Mouse (Mus musculus) kidney, postnatal 0 days (tissue): ENCODE measurements around the gene Ceacam19. TPM values are rescaled to one million over a fixed set of nuclear protein-coding genes. Genes with fewer than 3 reads are reported as not detected.

Experiments used
- ATAC-seq: fragments of 200-750 bp; cut with Nextera tagmentation; replicated peaks from 2 replicates; pipeline ENCODE4 v1.8.0; 2017; ENCODE audit warnings: low read depth, moderate number of reproducible peaks, moderate TSS enrichment, moderate library complexity; ENCODE audit not compliant: low FRiP score
- DNase-seq: peaks from one replicate; pipeline ENCODE4 v3.0.0-alpha.2; 2016; ENCODE audit warnings: low spot score
- H3K27ac ChIP-seq: fragments of 300-500 bp; sonication (generic); 2 replicates; pipeline ENCODE4 v1.5.1; 2014; ENCODE audit warnings: mild to moderate bottlenecking
- H3K27me3 ChIP-seq: fragments of 300-500 bp; sonication (generic); 2 replicates; pipeline ENCODE4 v1.6.1; 2014; ENCODE audit warnings: low read length, mixed read lengths; ENCODE audit not compliant: insufficient read depth
- H3K36me3 ChIP-seq: fragments of 300-500 bp; sonication (generic); 2 replicates; pipeline ENCODE4 v1.6.1; 2014; ENCODE audit warnings: low read length, mixed read lengths; ENCODE audit not compliant: insufficient read depth
- H3K4me1 ChIP-seq: fragments of 300-500 bp; sonication (generic); replicated peaks from 2 replicates; pipeline ENCODE4 v1.6.1; 2014; ENCODE audit warnings: antibody characterized with exemption, low read length, mixed read lengths; ENCODE audit not compliant: insufficient read depth
- H3K4me2 ChIP-seq: fragments of 300-500 bp; sonication (generic); 2 replicates; pipeline ENCODE4 v1.6.1; 2014; ENCODE audit warnings: mild to moderate bottlenecking, low read length, moderate library complexity, mixed read lengths
- H3K4me3 ChIP-seq: fragments of 300-500 bp; sonication (generic); replicated peaks from 2 replicates; pipeline ENCODE4 v1.5.1; 2014; ENCODE audit warnings: low read depth, low read length
- H3K9ac ChIP-seq: fragments of 300-500 bp; sonication (generic); 2 replicates; pipeline ENCODE4 v1.6.1; 2014; ENCODE audit warnings: low read depth, low read length
- H3K9me3 ChIP-seq: fragments of 300-500 bp; sonication (generic); replicated peaks from 2 replicates; pipeline ENCODE4 v1.6.1; 2016; ENCODE audit warnings: low read length, inconsistent platforms, mixed read lengths
- CTCF ChIP-seq: IDR thresholded peaks from 2 replicates; pipeline ENCODE4 v1.5.1; 2016; ENCODE audit warnings: antibody characterized with exemption, low read depth, mild to moderate bottlenecking, moderate library complexity
- WGBS: fragments of 180-500 bp; shearing (Covaris S2); extraction: QIAGEN DNeasy Blood & Tissue Kit; methylation state at CpG from one replicate; pipeline ENCODE4 v1.1.7; 2014; 5-methylcytosine and 5-hydroxymethylcytosine counted together
- polyA plus RNA-seq: library from polyadenylated mRNA; unstranded; fragments of >200 nt; fragmentation: Nextera tagmentation; extraction: Ambion mirVana; gene quantifications from 2 replicates; pipeline ENCODE4 v1.2.1, GENCODE M21; 2015

The Ceacam19 gene
- polyA plus RNA-seq, 1 experiment from 2014 or later: 0.08 TPM

DNA sequence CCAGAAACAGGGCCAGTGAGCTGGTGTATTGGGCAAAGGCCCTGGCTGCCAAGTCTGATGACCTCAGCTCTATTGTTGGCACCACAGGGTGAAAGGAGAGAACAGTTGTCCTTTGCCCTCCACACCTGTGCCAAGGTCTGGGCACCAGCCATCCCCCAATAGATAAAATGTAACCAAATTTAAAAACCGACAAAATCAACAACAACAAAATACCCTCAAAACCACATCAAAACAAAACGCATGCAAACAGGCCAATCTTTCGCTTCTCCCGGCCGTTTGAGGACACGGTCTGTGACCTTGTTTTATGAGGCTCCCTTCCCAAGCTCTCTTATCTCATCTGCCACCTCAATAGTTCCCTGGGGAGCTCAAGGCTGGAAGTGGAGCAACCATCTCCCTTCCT is 21.3 kb downstream of the Ceacam19 start:
- Histone ChIP-seq H3K4me2 (no peak overlapping the region), H3K27ac (no peak overlapping the region), H3K9me3 (no peaks in the 10 kb centered on the region), H3K27me3 (no peaks in the 10 kb centered on the region), H3K4me3 (no peak overlapping the region), H3K36me3 (no peaks in the 10 kb centered on the region), H3K4me1 (no peaks in the 10 kb centered on the region), H3K9ac (no peak overlapping the region)
- ATAC-seq (no peak), DNase-seq (no peak)
- 63% methylated on average over 6 of the region's 6 CpGs for WGBS
- no peak for TF ChIP-seq CTCF

DNA sequence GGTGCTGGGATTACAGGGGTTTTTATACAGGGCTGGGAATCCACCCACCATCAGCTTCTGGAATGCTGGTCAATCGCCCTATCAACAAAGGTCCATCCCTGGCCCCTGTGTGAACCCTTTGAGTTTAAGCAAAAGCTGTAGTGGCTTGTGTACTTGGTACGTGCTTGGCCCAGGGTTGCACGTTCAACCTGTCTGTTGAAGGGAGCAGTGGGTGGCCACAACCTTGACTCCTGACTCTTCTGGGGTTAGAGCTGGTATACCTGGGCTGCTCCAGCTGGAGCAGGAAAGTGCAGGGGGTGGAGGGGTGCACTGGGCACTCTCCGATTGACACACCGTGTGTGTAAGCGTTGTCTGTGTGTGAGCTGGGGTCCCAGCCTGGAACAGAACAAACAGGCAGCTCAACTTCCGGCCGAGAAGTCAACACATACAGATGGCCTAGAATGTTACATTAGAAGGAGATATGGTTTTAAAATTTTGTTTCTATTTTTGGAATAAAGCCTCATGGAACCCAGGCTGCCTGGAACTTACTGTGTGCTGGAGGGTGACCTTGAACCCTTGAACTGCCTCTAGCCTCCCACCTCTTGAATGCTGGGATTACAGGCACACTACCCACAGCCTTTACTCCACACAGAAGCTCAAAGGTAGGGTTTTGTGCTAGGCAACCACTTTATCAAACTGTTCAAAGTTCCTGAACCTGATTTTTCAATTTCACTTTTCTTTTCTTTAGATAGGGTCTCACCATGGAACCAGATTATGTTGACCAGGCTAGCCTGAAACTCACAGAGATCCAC is 22.3 kb downstream of the Ceacam19 start:
- no peak for DNase-seq
- Histone ChIP-seq H3K4me2 (no peak overlapping the region), H3K36me3 (no peaks in the 10 kb centered on the region), H3K27ac (no peak overlapping the region), H3K27me3 (no peaks in the 10 kb centered on the region), H3K9ac (no peak overlapping the region), H3K4me1 (no peaks in the 10 kb centered on the region), H3K4me3 (no peak overlapping the region), H3K9me3 (no peaks in the 10 kb centered on the region)
- no peak for ATAC-seq
- 81% methylated on average over 8 of the region's 8 CpGs for WGBS
- no peak for TF ChIP-seq CTCF

DNA sequence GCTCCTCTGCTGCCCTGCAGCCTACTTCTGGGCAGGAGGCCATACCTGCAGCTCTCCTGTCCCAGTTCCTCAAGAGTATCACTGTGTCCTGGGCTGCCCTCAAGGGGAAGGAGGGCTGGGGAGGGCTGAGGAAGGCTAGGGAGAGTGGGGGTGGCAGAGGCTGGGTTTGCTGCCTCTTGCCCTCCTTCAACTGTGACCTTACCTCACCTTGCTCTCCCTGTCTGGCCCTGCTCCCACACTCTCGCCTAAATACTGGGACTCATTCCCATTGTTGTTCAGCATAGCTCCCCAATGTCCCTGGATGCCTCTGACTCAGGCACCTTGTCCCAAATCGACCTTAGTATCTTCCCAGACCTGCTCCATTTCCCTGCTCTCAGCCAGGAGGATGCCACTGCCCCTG is 23.5 kb downstream of the Ceacam19 start:
- Histone ChIP-seq H3K27me3 (no peaks in the 10 kb centered on the region), H3K4me3 (no peak overlapping the region), H3K9ac (no peak overlapping the region), H3K27ac (no peak overlapping the region), H3K36me3 (no peaks in the 10 kb centered on the region), H3K4me1 (no peaks in the 10 kb centered on the region), H3K9me3 (no peaks in the 10 kb centered on the region), H3K4me2 (no peak overlapping the region)
- 31% methylated on average over 2 of the region's 2 CpGs for WGBS
- DNase-seq (no peak), ATAC-seq (0 out of 2 replicates have a peak, but pooled peaks have one; percentile 40)
- no peak for TF ChIP-seq CTCF

DNA sequence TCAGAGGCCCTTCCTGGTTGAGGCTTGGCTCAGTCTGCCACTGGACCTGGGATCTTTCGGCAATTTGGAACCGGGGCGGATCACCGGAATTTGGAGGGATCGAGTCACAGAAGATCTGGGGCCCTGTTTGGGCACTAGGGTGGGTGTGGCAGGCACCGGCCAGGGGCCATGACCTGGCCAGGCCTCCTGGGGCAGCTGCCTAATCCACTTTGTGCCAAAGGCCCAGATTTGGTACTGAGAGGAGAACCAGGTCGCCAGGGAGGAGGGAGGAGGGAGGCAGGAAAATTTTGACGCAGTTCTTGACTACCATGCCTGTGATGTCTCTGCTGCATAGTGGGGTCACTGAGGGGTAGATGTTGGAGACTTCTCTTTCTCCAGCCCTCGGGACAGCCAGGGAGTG is 26.6 kb downstream of the Ceacam19 start, which contains the start of gene Ceacam16:
Ceacam16 (minus strand) TSS at position 101 of the 400 bp plus-strand sequence.
- no peaks in the 10 kb centered on the region for H3K27me3 ChIP-seq
- no peak within 1 kb of the TSS for H3K4me3 ChIP-seq
- no peaks in the 10 kb centered on the region for H3K36me3 ChIP-seq
- no peak within 1 kb of the TSS for H3K27ac ChIP-seq
- no peaks in the 10 kb centered on the region for H3K4me1 ChIP-seq
- TF ChIP-seq CTCF: no peak
- DNase-seq: no peak
- no peaks in the 10 kb centered on the region for H3K9me3 ChIP-seq
- ATAC-seq: no peak
- H3K9ac ChIP-seq: no peak within 1 kb of the TSS
- WGBS: 81% methylated on average over 9 of the region's 9 CpGs
- H3K4me2 ChIP-seq: no peak within 1 kb of the TSS

DNA sequence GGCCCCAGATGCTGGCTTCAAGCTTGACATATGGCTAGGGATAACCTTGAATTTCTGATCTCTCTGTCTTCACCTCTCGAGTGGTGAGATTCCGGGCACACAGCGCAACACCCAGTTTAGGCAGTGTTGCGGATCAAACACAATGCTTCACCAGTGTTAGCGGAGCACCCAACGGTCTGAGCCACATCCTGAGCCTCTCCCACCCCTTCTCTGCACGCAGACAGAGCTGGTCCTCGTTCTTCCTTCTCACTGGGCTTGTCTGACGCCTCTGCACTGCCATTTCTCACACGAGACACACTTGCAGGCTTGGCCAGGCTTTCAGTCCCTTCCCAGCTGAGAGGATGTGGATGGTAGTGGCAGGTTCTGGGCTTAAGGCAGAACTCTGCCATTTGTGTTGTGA is 28.0 kb downstream of the Ceacam19 start:
- ATAC-seq: no peak
- 61% methylated on average over 10 of the region's 10 CpGs for WGBS
- Histone ChIP-seq H3K4me1 (no peaks in the 10 kb centered on the region), H3K27me3 (no peaks in the 10 kb centered on the region), H3K36me3 (no peaks in the 10 kb centered on the region), H3K4me2 (no peak overlapping the region), H3K9ac (no peak overlapping the region), H3K27ac (no peak overlapping the region), H3K4me3 (no peak overlapping the region), H3K9me3 (no peaks in the 10 kb centered on the region)
- TF ChIP-seq CTCF: no peak
- no peak for DNase-seq

DNA sequence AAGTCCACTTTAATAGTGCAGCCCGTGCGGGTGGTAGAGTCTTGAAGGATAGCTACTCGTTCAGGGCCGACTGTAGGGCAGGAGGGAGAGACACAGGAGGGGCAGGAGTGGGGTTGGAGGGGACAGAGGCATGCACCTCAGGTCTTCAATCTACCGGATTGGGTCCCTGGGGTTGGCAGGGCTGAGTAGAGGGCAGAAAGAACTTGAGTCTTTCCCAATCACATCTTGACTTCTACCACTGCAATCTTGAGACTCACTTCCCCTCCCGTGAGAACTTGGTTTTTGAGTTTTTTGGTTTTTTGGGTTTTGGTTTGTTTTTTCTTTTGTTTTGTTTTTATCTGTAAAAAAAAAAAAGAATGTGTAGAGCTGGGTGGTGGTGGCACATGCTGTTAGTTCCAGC is 31.5 kb downstream of the Ceacam19 start:
- H3K9ac ChIP-seq: no peak overlapping the region
- WGBS: 84% methylated on average over 6 of the region's 6 CpGs
- no peak overlapping the region for H3K4me3 ChIP-seq
- no peaks in the 10 kb centered on the region for H3K27me3 ChIP-seq
- H3K4me1 ChIP-seq: no peaks in the 10 kb centered on the region
- H3K36me3 ChIP-seq: no peaks in the 10 kb centered on the region
- ATAC-seq (no peak), DNase-seq (no peak)
- no peak for TF ChIP-seq CTCF
- H3K9me3 ChIP-seq: no peaks in the 10 kb centered on the region
- H3K4me2 ChIP-seq: no peak overlapping the region
- no peak overlapping the region for H3K27ac ChIP-seq

DNA sequence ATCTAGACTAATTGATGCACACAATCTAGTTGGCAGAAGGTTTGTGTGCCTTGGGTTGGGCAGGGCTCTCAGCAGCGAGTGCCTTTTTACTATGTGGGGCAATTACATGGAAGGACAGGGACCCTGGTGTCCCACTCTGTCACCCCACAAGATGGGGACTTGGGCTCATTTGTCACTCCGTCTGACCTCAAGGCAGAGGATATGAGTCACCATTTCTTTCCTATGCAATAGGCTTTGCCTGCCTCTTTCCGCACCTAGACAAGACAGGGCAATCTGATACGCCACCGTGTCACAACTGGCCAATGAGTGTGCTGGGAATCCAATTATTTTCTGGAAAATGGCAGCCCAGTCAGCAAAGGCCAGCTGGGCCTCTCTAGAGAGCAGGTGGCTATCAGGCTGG is 32.1 kb downstream of the Ceacam19 start:
- Histone ChIP-seq H3K9me3 (no peaks in the 10 kb centered on the region), H3K4me2 (no peak overlapping the region), H3K4me3 (no peak overlapping the region), H3K27me3 (peaks cover 2% of the 10 kb centered on the region; the same call in 1 of the 2 replicates), H3K27ac (no peak overlapping the region), H3K9ac (no peak overlapping the region), H3K4me1 (no peaks in the 10 kb centered on the region), H3K36me3 (no peaks in the 10 kb centered on the region)
- DNase-seq: no peak
- no peak for ATAC-seq
- TF ChIP-seq CTCF: no peak
- WGBS: 64% methylated on average over 5 of the region's 5 CpGs
